Mouse (Mus musculus): ENCODE measurements at regions not wholly inside any gene's neighbourhood (a gene's known extent, or its start where the extent isn't known, plus 50 kb on each side); places are given as distances from the start of the nearest gene placed in this dataset.

DNA sequence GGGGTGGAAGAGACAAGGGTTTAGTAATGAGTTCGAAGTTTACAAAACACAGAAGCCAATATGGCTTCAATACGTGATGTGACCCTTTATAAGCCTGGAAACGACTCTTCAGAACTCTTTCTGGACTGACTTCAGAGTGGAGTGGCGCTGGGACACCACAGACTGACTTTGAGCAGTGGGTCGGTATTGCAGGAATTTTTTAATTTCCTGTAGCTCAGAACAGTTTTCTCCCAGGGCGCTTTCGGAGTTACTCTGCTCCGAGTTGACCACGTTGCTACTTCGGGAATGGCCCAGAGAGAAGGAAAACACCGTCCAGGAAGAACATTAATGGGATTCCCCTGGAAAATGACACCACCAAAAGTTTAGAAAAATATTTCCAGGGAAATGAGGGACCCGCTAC lies 129.1 kb downstream of the Emx2 start:
- TF ChIP-seq EP300 (IDR thresholded peaks at IDR 0.05; ENCODE audit: low read depth): no peak
- no peak for TF ChIP-seq CTCF (IDR thresholded peaks at IDR 0.05; ENCODE audit: low read depth)
